Mouse (Mus musculus): ENCODE results near the gene Tmem150c. TPM values are rescaled to one million over a fixed set of nuclear protein-coding genes. Genes with fewer than 3 reads are reported as not detected.

Tmem150c gene
- polyA plus RNA-seq, 1 experiment from 2014 or later, result 5.2 TPM

DNA sequence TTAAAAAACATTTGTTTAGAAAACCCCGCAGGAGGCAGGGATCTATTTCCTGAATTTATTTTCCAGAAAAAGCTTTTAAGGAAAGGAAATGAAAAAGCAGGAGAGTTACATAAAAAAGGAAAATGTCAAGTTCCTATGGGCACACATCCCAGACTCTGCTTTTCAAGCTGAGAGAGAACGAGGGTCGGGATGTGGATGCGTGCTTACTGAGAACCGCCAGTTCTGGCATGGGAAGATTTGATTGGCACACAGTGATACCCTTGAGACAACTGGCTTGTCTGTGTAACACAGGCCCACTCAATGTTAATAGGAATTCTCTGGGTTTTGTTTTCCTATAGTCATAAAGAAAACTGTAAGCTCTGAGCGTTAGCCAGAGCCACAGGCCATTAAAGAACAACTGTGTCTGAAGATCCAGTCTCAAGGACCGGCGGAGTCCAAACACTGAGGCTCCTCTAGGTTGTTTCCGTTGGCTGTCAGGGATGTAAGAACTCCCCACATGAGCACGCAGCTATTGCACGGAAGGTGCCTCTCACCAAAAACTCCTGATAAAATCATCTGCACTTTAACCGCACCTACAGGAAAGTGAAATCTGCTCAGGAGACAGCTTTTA is 75.5 kb downstream of the Tmem150c start:
- Histone ChIP-seq H3K4me1 (ENCODE audit: control insufficient read depth, insufficient read depth, low read length) (peaks cover 9% of the 10 kb centered on the region), H3K9ac (ENCODE audit: low read depth, low read length) (no peak overlapping the region), H3K27me3 (replicated peaks; ENCODE audit: control insufficient read depth, insufficient read depth, low read length) (no peaks in the 10 kb centered on the region), H3K9me3 (ENCODE audit: control insufficient read depth, low read length) (no peaks in the 10 kb centered on the region), H3K36me3 (ENCODE audit: control insufficient read depth, insufficient read depth, low read length) (no peaks in the 10 kb centered on the region), H3K4me3 (ENCODE audit: low read depth, low read length) (no peak overlapping the region), H3K27ac (replicated peaks; ENCODE audit: low read depth, low read length) (no peak overlapping the region), H3K4me2 (ENCODE audit: low read depth, low read length) (no peak overlapping the region; the same call in 1 of the 2 replicates)
- 47% methylated on average over 12 of the region's 12 CpGs for WGBS
- ATAC-seq (ENCODE audit: low read depth), result peak; percentile 53; the same call in 1 of the 2 replicates
- peak; percentile 79 for DNase-seq (ENCODE audit: low spot score)

DNA sequence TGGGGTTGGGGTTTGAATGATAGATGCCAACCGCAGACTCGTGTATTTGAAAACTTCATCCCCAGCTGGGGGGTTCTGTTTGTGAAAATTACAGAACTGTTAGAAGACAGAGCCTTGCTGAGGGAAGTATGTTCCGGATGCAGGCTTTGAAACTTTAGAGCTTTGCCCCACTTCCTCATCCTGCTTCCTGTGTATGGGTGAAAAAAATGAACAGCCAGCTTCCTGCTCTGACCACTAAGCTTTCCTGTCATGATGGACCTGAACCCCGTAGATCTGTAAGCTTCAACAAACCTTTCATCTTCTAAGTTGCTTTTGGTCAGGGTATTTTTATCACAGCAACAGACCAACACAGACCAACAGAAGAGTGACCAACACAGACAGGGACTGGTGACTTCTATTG is 77.6 kb downstream of the Tmem150c start:
- no peaks in the 10 kb centered on the region for H3K9me3 ChIP-seq (ENCODE audit: control insufficient read depth, low read length)
- WGBS, result 74% methylated on average over 4 of the region's 4 CpGs
- DNase-seq (ENCODE audit: low spot score), result no peak
- H3K9ac ChIP-seq (ENCODE audit: low read depth, low read length), result no peak overlapping the region
- no peaks in the 10 kb centered on the region for H3K36me3 ChIP-seq (ENCODE audit: control insufficient read depth, insufficient read depth, low read length)
- H3K27ac ChIP-seq (replicated peaks; ENCODE audit: low read depth, low read length), result no peak overlapping the region
- H3K27me3 ChIP-seq (replicated peaks; ENCODE audit: control insufficient read depth, insufficient read depth, low read length), result no peaks in the 10 kb centered on the region
- no peak for ATAC-seq (ENCODE audit: low read depth)
- no peak overlapping the region for H3K4me3 ChIP-seq (ENCODE audit: low read depth, low read length)
- peaks cover 16% of the 10 kb centered on the region for H3K4me1 ChIP-seq (ENCODE audit: control insufficient read depth, insufficient read depth, low read length)
- H3K4me2 ChIP-seq (ENCODE audit: low read depth, low read length), result no peak overlapping the region

- no peak for DNase-seq (ENCODE audit: low spot score)
- no peaks in the 10 kb centered on the region for H3K9me3 ChIP-seq (ENCODE audit: control insufficient read depth, low read length)
- H3K9ac ChIP-seq (ENCODE audit: low read depth, low read length), result no peak overlapping the region
- H3K4me3 ChIP-seq (ENCODE audit: low read depth, low read length), result no peak overlapping the region
- ATAC-seq (ENCODE audit: low read depth), result no peak
- H3K27ac ChIP-seq (replicated peaks; ENCODE audit: low read depth, low read length), result no peak overlapping the region
- peaks cover 12% of the 10 kb centered on the region for H3K4me1 ChIP-seq (ENCODE audit: control insufficient read depth, insufficient read depth, low read length)
- WGBS, result 74% methylated on average over 8 of the region's 8 CpGs
- H3K36me3 ChIP-seq (ENCODE audit: control insufficient read depth, insufficient read depth, low read length), result no peaks in the 10 kb centered on the region
- H3K27me3 ChIP-seq (replicated peaks; ENCODE audit: control insufficient read depth, insufficient read depth, low read length), result no peaks in the 10 kb centered on the region
- H3K4me2 ChIP-seq (ENCODE audit: low read depth, low read length), result peak overlapping the region; percentile 54; the same call in 1 of the 2 replicates
Measured at GRCm38 (mm10) chr5:100079931-100080275, 79.7 kb downstream of the Tmem150c start.

DNA sequence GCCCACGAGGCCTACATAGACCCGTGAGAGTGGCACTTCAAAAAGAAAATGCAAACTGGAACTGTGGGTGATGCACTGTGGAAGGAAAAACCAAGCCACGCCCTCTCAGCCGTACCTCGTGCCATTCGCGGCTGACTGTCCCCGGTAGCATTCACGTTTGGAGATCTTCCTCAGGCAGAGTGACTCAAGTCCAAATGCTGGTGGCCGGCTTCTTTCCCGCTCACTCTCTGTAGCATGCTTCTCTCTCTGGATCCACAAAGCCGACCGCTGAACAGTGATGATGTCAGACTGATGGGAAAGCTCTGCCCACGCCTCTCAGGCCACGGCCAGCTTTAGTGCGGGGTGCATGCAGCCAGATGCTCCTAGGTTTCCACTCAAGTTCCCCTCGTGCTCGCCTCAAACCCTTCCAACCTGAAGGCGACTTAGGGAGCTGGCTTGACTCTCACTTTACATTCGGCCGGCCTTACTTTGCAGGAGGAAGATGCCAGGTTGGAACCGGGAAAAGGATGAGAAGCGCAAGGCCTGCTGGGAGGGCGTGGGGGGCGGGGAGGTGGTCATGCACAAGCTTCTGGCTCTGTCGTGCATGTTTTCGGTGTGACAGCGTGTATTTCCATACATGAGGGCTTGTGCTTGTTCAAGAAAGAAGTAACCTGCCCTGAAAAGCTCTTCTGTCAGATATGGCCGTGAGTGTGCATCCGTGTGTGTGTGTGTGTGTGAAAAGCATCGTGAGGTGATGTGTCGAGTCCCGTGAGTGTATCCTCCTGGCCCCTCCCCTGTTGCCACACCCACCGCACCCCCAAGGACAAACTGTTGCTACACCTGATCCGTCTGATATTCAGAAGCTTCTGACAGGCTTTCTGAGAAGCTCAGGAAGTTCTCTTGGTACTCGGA is 80.3 kb downstream of the Tmem150c start:
- DNase-seq (ENCODE audit: low spot score), result no peak
- WGBS, result 26% methylated on average over 36 of the region's 36 CpGs

GRCm38 (mm10) chr5:100074571-100074970 is 85.0 kb downstream of the Tmem150c start:
- Histone ChIP-seq H3K4me3 (ENCODE audit: low read depth, low read length) (no peak overlapping the region), H3K9ac (ENCODE audit: low read depth, low read length) (no peak overlapping the region), H3K36me3 (ENCODE audit: control insufficient read depth, insufficient read depth, low read length) (peaks cover 15% of the 10 kb centered on the region), H3K4me1 (ENCODE audit: control insufficient read depth, insufficient read depth, low read length) (peaks cover 8% of the 10 kb centered on the region), H3K27ac (replicated peaks; ENCODE audit: low read depth, low read length) (no peak overlapping the region), H3K27me3 (replicated peaks; ENCODE audit: control insufficient read depth, insufficient read depth, low read length) (no peaks in the 10 kb centered on the region), H3K4me2 (ENCODE audit: low read depth, low read length) (no peak overlapping the region), H3K9me3 (ENCODE audit: control insufficient read depth, low read length) (no peaks in the 10 kb centered on the region)
- 53% methylated on average over 4 of the region's 4 CpGs for WGBS
- ATAC-seq (ENCODE audit: low read depth) (no peak), DNase-seq (ENCODE audit: low spot score) (no peak)

More for the DNA sequence above, 80.3 kb downstream of the Tmem150c start:
- Histone ChIP-seq H3K4me3 (ENCODE audit: low read depth, low read length) (peak overlapping the region; percentile 36), H3K36me3 (ENCODE audit: control insufficient read depth, insufficient read depth, low read length) (no peaks in the 10 kb centered on the region), H3K4me1 (ENCODE audit: control insufficient read depth, insufficient read depth, low read length) (peaks cover 12% of the 10 kb centered on the region), H3K4me2 (ENCODE audit: low read depth, low read length) (peak overlapping the region; percentile 54), H3K9ac (ENCODE audit: low read depth, low read length) (peak overlapping the region; percentile 43; the same call in 1 of the 2 replicates), H3K27ac (replicated peaks; ENCODE audit: low read depth, low read length) (no peak overlapping the region), H3K27me3 (replicated peaks; ENCODE audit: control insufficient read depth, insufficient read depth, low read length) (no peaks in the 10 kb centered on the region), H3K9me3 (ENCODE audit: control insufficient read depth, low read length) (no peaks in the 10 kb centered on the region)
- ATAC-seq (ENCODE audit: low read depth), result peak; percentile 34; the same call in 1 of the 2 replicates

DNA sequence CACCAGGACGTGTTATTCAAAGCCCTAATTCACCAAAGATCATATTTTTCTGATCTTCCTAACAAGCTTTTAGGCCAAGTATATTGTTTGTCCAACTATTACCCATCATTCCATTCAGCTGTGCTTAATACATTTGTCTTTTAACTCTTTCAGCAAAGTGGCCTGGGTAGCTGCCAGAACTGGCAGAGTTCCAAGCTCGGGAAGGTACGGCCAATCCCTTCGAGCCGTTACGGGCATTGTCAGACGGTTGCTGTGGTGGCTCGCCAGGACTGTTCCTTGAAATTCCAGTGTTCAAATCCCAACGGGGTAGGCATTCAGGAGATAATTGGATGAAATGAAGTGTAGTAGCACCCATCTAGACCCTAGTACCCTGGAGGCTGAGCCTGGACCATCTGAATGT is 87.1 kb downstream of the Tmem150c start:
- DNase-seq (ENCODE audit: low spot score), result no peak
- Histone ChIP-seq H3K27ac (replicated peaks; ENCODE audit: low read depth, low read length) (no peak overlapping the region), H3K27me3 (replicated peaks; ENCODE audit: control insufficient read depth, insufficient read depth, low read length) (no peaks in the 10 kb centered on the region), H3K9ac (ENCODE audit: low read depth, low read length) (no peak overlapping the region), H3K4me1 (ENCODE audit: control insufficient read depth, insufficient read depth, low read length) (no peaks in the 10 kb centered on the region), H3K4me3 (ENCODE audit: low read depth, low read length) (no peak overlapping the region), H3K4me2 (ENCODE audit: low read depth, low read length) (no peak overlapping the region), H3K9me3 (ENCODE audit: control insufficient read depth, low read length) (no peaks in the 10 kb centered on the region), H3K36me3 (ENCODE audit: control insufficient read depth, insufficient read depth, low read length) (peaks cover 27% of the 10 kb centered on the region)
- WGBS, result 72% methylated on average over 9 of the region's 9 CpGs
- ATAC-seq (ENCODE audit: low read depth), result no peak

DNA sequence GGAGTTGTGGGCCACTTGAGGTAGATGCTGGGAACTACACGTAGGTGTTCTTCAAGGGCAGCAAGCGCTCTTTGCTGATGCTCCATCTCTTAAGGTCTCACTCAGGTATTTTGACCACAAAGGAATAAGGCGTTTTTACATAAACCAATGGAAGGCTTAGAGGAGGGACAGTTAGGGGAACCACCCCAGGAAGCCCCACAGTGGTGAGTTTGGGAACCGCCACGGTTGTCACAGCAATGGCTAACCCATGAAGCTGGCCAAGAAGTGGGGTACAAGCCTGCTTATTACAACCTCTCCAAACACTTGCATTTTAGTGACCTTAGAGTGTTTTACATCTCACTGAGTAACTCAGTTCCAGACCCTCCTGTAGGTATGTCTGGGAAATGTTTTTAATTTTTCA is 88.1 kb downstream of the Tmem150c start:
- DNase-seq (ENCODE audit: low spot score), result no peak
- Histone ChIP-seq H3K9ac (ENCODE audit: low read depth, low read length) (no peak overlapping the region), H3K4me2 (ENCODE audit: low read depth, low read length) (no peak overlapping the region), H3K4me3 (ENCODE audit: low read depth, low read length) (no peak overlapping the region), H3K9me3 (ENCODE audit: control insufficient read depth, low read length) (no peaks in the 10 kb centered on the region), H3K27me3 (replicated peaks; ENCODE audit: control insufficient read depth, insufficient read depth, low read length) (no peaks in the 10 kb centered on the region), H3K36me3 (ENCODE audit: control insufficient read depth, insufficient read depth, low read length) (peaks cover 35% of the 10 kb centered on the region), H3K4me1 (ENCODE audit: control insufficient read depth, insufficient read depth, low read length) (no peaks in the 10 kb centered on the region), H3K27ac (replicated peaks; ENCODE audit: low read depth, low read length) (no peak overlapping the region)
- 91% methylated on average over 5 of the region's 5 CpGs for WGBS
- no peak for ATAC-seq (ENCODE audit: low read depth)

- Histone ChIP-seq H3K4me1 (ENCODE audit: control insufficient read depth, insufficient read depth, low read length) (no peaks in the 10 kb centered on the region), H3K36me3 (ENCODE audit: control insufficient read depth, insufficient read depth, low read length) (peaks cover 40% of the 10 kb centered on the region), H3K27me3 (replicated peaks; ENCODE audit: control insufficient read depth, insufficient read depth, low read length) (no peaks in the 10 kb centered on the region), H3K4me2 (ENCODE audit: low read depth, low read length) (no peak overlapping the region), H3K9me3 (ENCODE audit: control insufficient read depth, low read length) (no peaks in the 10 kb centered on the region), H3K4me3 (ENCODE audit: low read depth, low read length) (no peak overlapping the region), H3K9ac (ENCODE audit: low read depth, low read length) (no peak overlapping the region), H3K27ac (replicated peaks; ENCODE audit: low read depth, low read length) (no peak overlapping the region)
- peak; percentile 76 for DNase-seq (ENCODE audit: low spot score)
- 24% methylated on average over 3 of the region's 3 CpGs for WGBS
- peak; percentile 66 for ATAC-seq (ENCODE audit: low read depth)
Measured at GRCm38 (mm10) chr5:100070255-100070654, 89.4 kb downstream of the Tmem150c start.

Data from embryonic facial prominence, embryonic 14.5 days (tissue).